Mouse (Mus musculus) liver, postnatal 0 days (tissue): ENCODE data around the gene Naa25.

Experiments used
- CTCF ChIP-seq: sonication (generic); IDR thresholded peaks from 2 replicates; pipeline ENCODE4 v1.5.1; 2016; ENCODE audit warnings: antibody characterized with exemption, low read depth
- EP300 ChIP-seq: IDR thresholded peaks from 2 replicates; pipeline ENCODE4 v1.6.1; 2016; ENCODE audit warnings: antibody characterized with exemption, low read depth, mild to moderate bottlenecking

DNA sequence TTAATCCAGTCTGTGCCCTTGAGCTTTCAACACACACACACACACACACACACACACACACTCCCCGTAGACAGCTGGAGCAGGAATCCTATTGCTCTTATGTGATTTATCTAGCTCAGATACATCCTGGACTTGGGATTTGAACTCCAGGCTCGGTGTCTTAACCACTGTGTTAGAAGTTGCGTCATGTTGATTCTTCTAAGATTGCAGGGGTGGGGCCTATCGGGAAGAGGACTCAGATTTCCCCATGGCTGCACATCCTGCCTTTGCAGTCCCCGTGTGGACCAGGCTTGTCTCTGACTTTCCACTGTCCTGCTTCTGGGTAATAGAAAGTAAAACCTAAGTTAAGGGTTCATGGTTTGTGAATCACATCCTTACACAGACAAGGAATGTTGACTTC, 2.3 kb downstream of the Naa25 start:
- TF ChIP-seq CTCF (no peak), EP300 (no peak)
